Mouse (Mus musculus) adrenal gland, postnatal 0 days (tissue): ENCODE data around the gene Zfp260. TPM values are rescaled to one million over a fixed set of nuclear protein-coding genes. Genes with fewer than 3 reads are reported as not detected.

ENCODE experiments used
- microRNA-seq: library from miRNA; unstranded; fragments of <30 nt; microRNA quantifications from one replicate; pipeline ENCODE4, GENCODE M21; 2016; ENCODE audit warnings: borderline replicate concordance; ENCODE audit not compliant: insufficient number of aligned reads
- polyA plus RNA-seq: library from polyadenylated mRNA; unstranded; fragments of >200 nt; fragmentation: Nextera tagmentation; extraction: Ambion mirVana; gene quantifications from 2 replicates; pipeline ENCODE4 v1.2.1, GENCODE M21; 2015

Zfp260 gene
- 47.3 and 47.5 TPM in 2 replicates for polyA plus RNA-seq

DNA sequence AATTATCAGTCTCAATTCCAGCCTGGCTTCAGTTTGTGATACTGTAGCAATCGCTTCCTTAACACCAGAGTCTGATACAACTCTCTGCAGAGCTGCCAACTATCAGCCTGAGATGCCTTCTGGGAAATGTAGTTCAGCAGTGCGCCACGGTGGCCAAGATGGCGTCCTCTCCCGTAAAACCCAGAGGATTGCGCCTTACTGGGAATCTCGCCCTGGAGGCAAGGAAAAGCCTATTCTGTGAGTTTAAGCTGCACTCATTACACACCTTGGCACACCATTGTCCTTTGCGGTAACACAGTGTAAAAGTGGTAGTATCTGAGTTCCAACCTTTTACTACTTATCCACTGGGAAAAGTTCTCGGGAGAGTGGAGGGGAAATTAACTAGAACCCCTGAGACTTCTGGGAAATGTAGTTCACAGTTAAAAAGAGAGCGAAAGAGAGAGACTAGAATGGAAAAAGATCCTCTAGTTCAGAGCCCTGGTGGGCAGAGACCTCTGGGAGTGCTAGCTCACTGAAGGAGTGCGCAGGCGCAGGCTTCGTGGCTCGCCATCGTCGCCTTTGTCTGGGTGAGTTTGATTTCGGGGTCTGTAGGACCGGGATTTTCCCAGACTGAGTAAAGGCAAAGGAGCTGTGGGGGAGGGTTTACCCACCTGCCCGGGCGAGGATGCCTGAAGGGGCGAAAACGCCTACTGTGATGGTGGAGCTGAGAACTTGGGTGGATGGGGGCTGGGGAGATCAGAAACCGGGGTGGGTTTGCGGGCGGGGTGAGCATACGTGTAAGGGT lies at the start of gene Zfp260:
Gene Zfp260 (plus strand): TSS at position 132 of the 784 bp plus-strand sequence.

DNA sequence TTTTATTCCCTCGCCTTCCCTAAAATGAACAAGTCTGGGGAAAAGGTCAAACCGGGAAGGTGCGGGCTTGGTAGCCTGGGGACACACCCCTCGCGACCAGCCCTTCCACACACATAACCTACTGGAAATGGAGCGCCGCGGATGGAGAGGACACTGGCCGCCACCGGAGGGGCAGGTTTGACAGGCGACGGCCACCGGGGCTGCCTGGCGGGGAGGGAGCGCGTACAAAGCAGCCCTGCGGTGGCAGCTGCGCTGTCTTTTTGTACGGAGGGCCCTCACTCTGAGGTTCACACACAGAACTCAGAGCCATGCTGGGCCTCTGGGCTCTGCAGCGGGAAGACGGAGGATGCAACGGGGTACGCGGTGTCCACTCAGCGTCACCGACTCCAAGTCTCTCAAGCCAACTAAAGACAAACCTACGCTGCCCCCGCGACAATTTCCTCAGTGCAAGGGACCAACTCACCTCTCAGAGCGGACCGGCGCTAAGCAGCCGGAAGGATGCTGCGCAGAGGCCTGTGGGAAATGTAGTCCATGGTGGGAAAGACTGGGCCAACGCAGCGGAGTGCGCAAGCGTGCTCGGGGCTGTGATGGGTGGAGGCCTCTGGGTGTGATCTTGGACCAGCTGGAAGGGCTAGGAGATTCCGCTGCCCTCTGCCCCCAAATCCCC lies 43.6 kb upstream of the Zfp260 start, which contains the start of gene Zfp14:
Gene Zfp14 (minus strand): TSS at position 499 of the 667 bp plus-strand sequence.

GRCm38 (mm10) chr7:30072146-30073028 lies 22.2 kb upstream of the Zfp260 start, which contains the start of gene Zfp82:
Zfp82 (minus strand) TSS chr7:30072900.

GRCm38 (mm10) chr7:30090092-30090969 lies 4.2 kb upstream of the Zfp260 start, which contains the start of the genes Gm26920 and Zfp566:
Gm26920 (minus strand) TSS chr7:30090410.
Zfp566 (minus strand) TSS chr7:30090527.

DNA sequence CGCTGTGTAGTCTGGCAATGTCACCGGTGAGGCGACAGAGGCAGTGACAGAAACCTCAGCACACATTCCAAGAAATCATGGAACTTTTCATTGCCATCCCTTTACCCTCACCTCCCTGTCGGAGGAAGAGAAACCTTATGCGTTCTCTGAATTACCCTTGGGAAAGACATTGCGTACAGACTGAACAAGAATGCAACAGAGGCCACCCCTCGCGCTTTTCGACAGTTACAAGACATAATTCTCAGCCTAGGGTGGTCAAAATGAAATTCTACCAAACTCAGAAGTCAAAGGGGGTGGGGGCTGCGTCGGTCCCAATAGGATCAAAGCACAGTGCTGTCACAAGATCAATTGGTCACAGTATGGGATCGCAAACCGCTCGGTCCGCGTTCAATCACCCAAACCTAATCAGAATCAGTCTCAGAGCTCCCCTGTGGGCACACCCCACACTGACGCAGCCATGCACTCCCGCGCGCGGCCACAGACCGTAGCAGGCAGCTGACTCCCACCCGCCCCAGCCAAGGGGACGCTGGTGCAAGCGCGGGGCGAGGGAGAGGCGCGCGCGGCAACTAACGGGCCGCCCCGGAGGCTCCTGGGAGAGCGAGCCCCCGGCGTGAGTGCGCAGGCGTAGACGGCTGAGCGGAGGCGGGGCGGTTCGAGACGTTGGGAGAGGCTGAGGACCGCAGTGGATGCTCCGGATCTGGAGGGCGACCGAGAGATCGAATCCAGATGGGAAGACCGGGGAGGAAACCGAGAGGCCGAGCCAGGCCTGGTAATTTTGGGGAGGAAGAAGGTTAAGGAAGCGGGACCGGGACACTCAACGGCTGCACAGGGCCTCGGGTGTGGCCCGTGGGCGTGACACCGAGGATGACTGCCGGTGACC lies 27.0 kb downstream of the Zfp260 start, which contains the start of gene Zfp382:
Gene Zfp382 (plus strand): TSS at position 635 of the 880 bp plus-strand sequence.

Small RNA genes within 50 kb of the gene (microRNA-seq; reads per million reads assigned to microRNA genes)
- gene Gm23368, result not detected

Other genes with a start within 250 kb of the Zfp260 start
- gene Zfp940, start 241.1 kb upstream of the Zfp260 start, polyA plus RNA-seq, result 1.9 and 2.1 TPM in 2 replicates
- 2.2 and 3.1 TPM in 2 replicates for gene Zfp420, start 234.8 kb upstream of the Zfp260 start, polyA plus RNA-seq
- 4.8 and 6.3 TPM in 2 replicates for gene Zfp27, start 188.2 kb upstream of the Zfp260 start, polyA plus RNA-seq
- 4.1 and 4.2 TPM in 2 replicates for gene Zfp383, start 186.6 kb upstream of the Zfp260 start, polyA plus RNA-seq
- gene Zfp74, start 140.7 kb upstream of the Zfp260 start, polyA plus RNA-seq, result 5.6 and 8.2 TPM in 2 replicates
- gene Zfp568, start 110.8 kb upstream of the Zfp260 start, polyA plus RNA-seq, result 3.0 and 3.1 TPM in 2 replicates
- 3.5 and 4.4 TPM in 2 replicates for gene Zfp14, start 43.4 kb upstream of the Zfp260 start, polyA plus RNA-seq
- 1.8 and 2.3 TPM in 2 replicates for gene Zfp82, start 21.9 kb upstream of the Zfp260 start, polyA plus RNA-seq
- 0.74 and 0.83 TPM in 2 replicates for gene Gm26920, start 4.4 kb upstream of the Zfp260 start, polyA plus RNA-seq
- 3.9 and 5.6 TPM in 2 replicates for gene Zfp566, start 4.2 kb upstream of the Zfp260 start, polyA plus RNA-seq
- 3.9 and 5.4 TPM in 2 replicates for gene Zfp382, start 27.2 kb downstream of the Zfp260 start, polyA plus RNA-seq
- gene Zfp146, start 75.0 kb downstream of the Zfp260 start, polyA plus RNA-seq, result 6.1 and 7.2 TPM in 2 replicates
- 44.3 and 48.0 TPM in 2 replicates for gene Cox7a1, start 89.4 kb downstream of the Zfp260 start, polyA plus RNA-seq
- 132 and 167 TPM in 2 replicates for gene Capns1, start 104.0 kb downstream of the Zfp260 start, polyA plus RNA-seq
- 136 and 153 TPM in 2 replicates for gene Polr2i, start 137.2 kb downstream of the Zfp260 start, polyA plus RNA-seq
- 167 and 170 TPM in 2 replicates for gene Tbcb, start 137.5 kb downstream of the Zfp260 start, polyA plus RNA-seq
- not detected in 2 replicates for gene Ovol3, start 140.9 kb downstream of the Zfp260 start, polyA plus RNA-seq
- gene Thap8, start 185.3 kb downstream of the Zfp260 start, polyA plus RNA-seq, result 0.43 and 0.65 TPM in 2 replicates
- gene Wdr62, start 185.6 kb downstream of the Zfp260 start, polyA plus RNA-seq, result 2.7 and 3.7 TPM in 2 replicates
- gene Clip3, start 197.0 kb downstream of the Zfp260 start, polyA plus RNA-seq, result 23.7 and 60.5 TPM in 2 replicates
- gene Alkbh6, start 213.9 kb downstream of the Zfp260 start, polyA plus RNA-seq, result 67.9 and 101 TPM in 2 replicates
- 10.1 and 17.2 TPM in 2 replicates for gene Syne4, start 220.0 kb downstream of the Zfp260 start, polyA plus RNA-seq
- 1.7 and 4.2 TPM in 2 replicates for gene E130208F15Rik, start 227.0 kb downstream of the Zfp260 start, polyA plus RNA-seq
- 19.9 and 24.4 TPM in 2 replicates for gene Sdhaf1, start 229.1 kb downstream of the Zfp260 start, polyA plus RNA-seq